ENCODE assay signal across 23 mouse cellular contexts in genomic region chr8:30233266-30233665, GRCm38 (mm10).
DNase-seq lines count a peak whose midpoint lies in the region; ATAC-seq lines count a peak whose summit lies in the region.
"Had no signal": no experiment of that assay in that cellular context is flagged by ENCODE, and none has a peak within 500 bp of the region (broad histone marks: within the 10 kb centered on the region; RNA-seq: fewer than 3 reads in every experiment).

No protein-coding gene starts in this region.

- no peaks in the 10 kb centered on the region for H3K36me3 ChIP-seq in forebrain, embryonic 14.5 days (ENCODE audit: control insufficient read depth, insufficient read depth, low read length)
- H3K36me3 ChIP-seq in forebrain, embryonic 11.5 days (ENCODE audit: control insufficient read depth, insufficient read depth, low read length), result no peaks in the 10 kb centered on the region
- H3K36me3 ChIP-seq: heart, embryonic 10.5 days; heart, embryonic 13.5 days; hindbrain, embryonic 12.5 days; hindbrain, embryonic 15.5 days; intestine, embryonic 15.5 days had no signal

- no peaks in the 10 kb centered on the region for H3K4me1 ChIP-seq in forebrain, embryonic 14.5 days (ENCODE audit: control insufficient read depth, insufficient read depth, low read length)
- H3K4me1 ChIP-seq in forebrain, embryonic 11.5 days (replicated peaks; ENCODE audit: control insufficient read depth, insufficient read depth, low read length), result no peaks in the 10 kb centered on the region
- H3K4me1 ChIP-seq: heart, embryonic 10.5 days; heart, embryonic 13.5 days; hindbrain, embryonic 12.5 days; hindbrain, embryonic 15.5 days; intestine, embryonic 15.5 days had no signal

- H3K9me3 ChIP-seq in forebrain, embryonic 14.5 days (replicated peaks; ENCODE audit: control insufficient read depth, low read length), result no peaks in the 10 kb centered on the region
- no peaks in the 10 kb centered on the region for H3K9me3 ChIP-seq in forebrain, embryonic 11.5 days (ENCODE audit: control insufficient read depth, low read length)
- H3K9me3 ChIP-seq: heart, embryonic 10.5 days; heart, embryonic 13.5 days; hindbrain, embryonic 12.5 days; hindbrain, embryonic 15.5 days; intestine, embryonic 15.5 days had no signal

- no peaks in the 10 kb centered on the region for H3K27me3 ChIP-seq in forebrain, embryonic 14.5 days (replicated peaks; ENCODE audit: control insufficient read depth, insufficient read depth, low read length)
- no peaks in the 10 kb centered on the region for H3K27me3 ChIP-seq in forebrain, embryonic 11.5 days (ENCODE audit: control insufficient read depth, insufficient read depth, low read length)
- H3K27me3 ChIP-seq: heart, embryonic 13.5 days; hindbrain, embryonic 12.5 days; hindbrain, embryonic 15.5 days; intestine, embryonic 15.5 days had no signal

- 79% methylated on average over 1 of the region's 1 CpGs for WGBS in forebrain, embryonic 14.5 days
- WGBS in forebrain, embryonic 11.5 days, result 90% methylated on average over 1 of the region's 1 CpGs

- no peak overlapping the region for H3K4me3 ChIP-seq in forebrain, embryonic 14.5 days (ENCODE audit: low read depth, low read length)
- H3K4me3 ChIP-seq in forebrain, embryonic 11.5 days (ENCODE audit: low read depth, low read length), result no peak overlapping the region
- H3K4me3 ChIP-seq: heart, adult 2 months; heart, embryonic 10.5 days; heart, embryonic 13.5 days; hindbrain, embryonic 12.5 days; hindbrain, embryonic 15.5 days; intestine, embryonic 15.5 days had no signal

- H3K4me2 ChIP-seq in forebrain, embryonic 14.5 days (ENCODE audit: low read length), result no peak overlapping the region
- no peak overlapping the region for H3K4me2 ChIP-seq in forebrain, embryonic 11.5 days (ENCODE audit: low read depth, low read length, severe bottlenecking)
- H3K4me2 ChIP-seq: heart, embryonic 13.5 days; hindbrain, embryonic 12.5 days; hindbrain, embryonic 15.5 days; intestine, embryonic 15.5 days had no signal

- peak; percentile 64 for DNase-seq in forebrain, embryonic 14.5 days (ENCODE audit: low spot score)
- DNase-seq in forebrain, embryonic 11.5 days (ENCODE audit: low spot score), result no peak
- DNase-seq in layer of hippocampus, adult 9-11 months, result peak; percentile 4
- DNase-seq in layer of hippocampus, postnatal 10 days (ENCODE audit: low spot score in 2 of 2), result no peak
- peak; percentile 26 for DNase-seq in brain, embryonic 18.5 days (ENCODE audit: low read depth, low spot score)
- DNase-seq in heart, postnatal 4 days, result no peak
- DNase-seq in right cerebral cortex, postnatal 14 days, result no peak
- DNase-seq: adrenal gland, adult 2 months; adrenal gland, postnatal 14 days; cerebellum, adult 11-12 months; cerebellum, adult 8-10 months; cerebellum, postnatal 14 days; gastrocnemius, postnatal 36 days; heart, adult 2 months; heart, postnatal 14 days; kidney, adult 11 months; kidney, adult 8-10 months had no signal

- ATAC-seq in forebrain, embryonic 14.5 days, result peak; percentile 50; the same call in 1 of the 2 replicates
- ATAC-seq in forebrain, embryonic 11.5 days (replicated peaks; ENCODE audit: low FRiP score), result no peak
- ATAC-seq: CD4-positive, CD25-positive, alpha-beta regulatory T cell, adult 4 months; intestine, embryonic 15.5 days had no signal

- no peak overlapping the region for H3K27ac ChIP-seq in forebrain, embryonic 14.5 days (ENCODE audit: low read depth, low read length)
- no peak overlapping the region for H3K27ac ChIP-seq in forebrain, embryonic 11.5 days (ENCODE audit: low read depth, low read length)
- H3K27ac ChIP-seq: heart, adult 2 months; heart, embryonic 10.5 days; heart, embryonic 13.5 days; hindbrain, embryonic 12.5 days; hindbrain, embryonic 15.5 days; intestine, embryonic 15.5 days had no signal

- H3K9ac ChIP-seq in forebrain, embryonic 14.5 days (ENCODE audit: low read length), result no peak overlapping the region
- no peak overlapping the region for H3K9ac ChIP-seq in forebrain, embryonic 11.5 days (ENCODE audit: low read length)
- H3K9ac ChIP-seq: heart, embryonic 13.5 days; hindbrain, embryonic 12.5 days; hindbrain, embryonic 15.5 days; intestine, embryonic 15.5 days had no signal

Comparison
In these comparisons a context has a peak if more than half of its experiments do, and no peak if none do; other contexts are left out.
1. DNase-seq: peak in forebrain, embryonic 14.5 days (single experiment), layer of hippocampus, adult 9-11 months (single experiment) and brain, embryonic 18.5 days (single experiment); none in forebrain, embryonic 11.5 days (single experiment), layer of hippocampus, postnatal 10 days (0 of 2), heart, postnatal 4 days (single experiment) and right cerebral cortex, postnatal 14 days (single experiment).